Mouse (Mus musculus) embryonic facial prominence, embryonic 10.5 days (tissue): ENCODE data around the gene Pgm2. TPM values are rescaled to one million over a fixed set of nuclear protein-coding genes. Genes with fewer than 3 reads are reported as not detected.

ENCODE experiments used
- DNase-seq: peaks from one replicate; pipeline ENCODE4 v3.0.0-alpha.2; 2017; ENCODE audit warnings: low spot score
- H3K27ac ChIP-seq: fragments of 300-500 bp; sonication (generic); replicated peaks from 2 replicates; pipeline ENCODE4 v1.5.1; 2016; ENCODE audit warnings: mild to moderate bottlenecking
- H3K27me3 ChIP-seq: fragments of 300-500 bp; sonication (generic); replicated peaks from 2 replicates; pipeline ENCODE4 v1.6.1; 2016; ENCODE audit warnings: low read depth, mild to moderate bottlenecking; ENCODE audit not compliant: poor library complexity, severe bottlenecking
- H3K36me3 ChIP-seq: fragments of 300-500 bp; sonication (generic); replicated peaks from 2 replicates; pipeline ENCODE4 v1.6.1; 2016; ENCODE audit warnings: mild to moderate bottlenecking, moderate library complexity
- H3K4me1 ChIP-seq: fragments of 300-500 bp; sonication (generic); 2 replicates; pipeline ENCODE4 v1.6.1; 2016
- H3K4me3 ChIP-seq: fragments of 300-500 bp; sonication (generic); 2 replicates; pipeline ENCODE4 v1.5.1; 2016; ENCODE audit warnings: mild to moderate bottlenecking, moderate library complexity
- H3K9me3 ChIP-seq: fragments of 300-500 bp; sonication (generic); 2 replicates; pipeline ENCODE4 v1.6.1; 2016; ENCODE audit warnings: mild to moderate bottlenecking
- WGBS: fragments of 180-500 bp; shearing (Covaris S2); methylation state at CpG from one replicate; pipeline ENCODE4 v1.1.7; 2016; 5-methylcytosine and 5-hydroxymethylcytosine counted together
- polyA plus RNA-seq: library from polyadenylated mRNA; unstranded; fragments of >200 nt; fragmentation: Nextera tagmentation; extraction: Ambion mirVana; gene quantifications from 2 replicates; pipeline ENCODE4 v1.2.1, GENCODE M21; 2016

Pgm2 gene
- polyA plus RNA-seq, 1 experiment from 2014 or later, result 26.3 TPM

- H3K4me3 ChIP-seq, result no peak overlapping the region
- WGBS, result 92% methylated on average over 3 of the region's 3 CpGs
Observed at GRCm38 (mm10) chr5:64112360-64112759, 19.6 kb downstream of the Pgm2 start.

DNA sequence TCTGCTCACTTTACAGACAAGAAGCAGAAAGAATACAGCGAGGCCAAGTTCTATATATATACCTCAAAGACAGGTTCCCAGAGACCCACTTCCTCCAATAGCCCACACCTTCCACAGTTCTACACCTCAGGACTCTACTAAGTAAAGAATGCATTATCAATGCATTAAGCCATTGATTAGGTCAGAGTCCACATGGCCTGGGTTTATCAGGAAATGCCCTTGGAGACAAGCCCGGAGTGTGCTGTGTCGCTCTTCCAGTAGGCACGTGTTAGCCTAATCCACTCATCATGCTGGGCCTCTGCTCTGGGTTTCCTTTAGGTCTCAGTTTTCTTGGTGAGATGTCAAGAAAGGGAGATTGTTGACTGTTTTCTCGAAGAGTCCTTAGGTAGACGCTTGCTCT lies 21.5 kb downstream of the Pgm2 start:
- Histone ChIP-seq H3K27me3 (no peaks in the 10 kb centered on the region), H3K9me3 (peaks cover 9% of the 10 kb centered on the region; the same call in 1 of the 2 replicates), H3K4me3 (no peak overlapping the region), H3K27ac (no peak overlapping the region), H3K4me1 (no peaks in the 10 kb centered on the region), H3K36me3 (peaks cover 73% of the 10 kb centered on the region)
- DNase-seq, result no peak
- WGBS, result 96% methylated on average over 6 of the region's 6 CpGs

More at GRCm38 (mm10) chr5:64112360-64112759, 19.6 kb downstream of the Pgm2 start:
- no peaks in the 10 kb centered on the region for H3K4me1 ChIP-seq
- H3K36me3 ChIP-seq, result peaks cover 85% of the 10 kb centered on the region
- H3K27ac ChIP-seq, result no peak overlapping the region
- no peak for DNase-seq
- H3K9me3 ChIP-seq, result peaks cover 9% of the 10 kb centered on the region; the same call in 1 of the 2 replicates
- no peaks in the 10 kb centered on the region for H3K27me3 ChIP-seq

DNA sequence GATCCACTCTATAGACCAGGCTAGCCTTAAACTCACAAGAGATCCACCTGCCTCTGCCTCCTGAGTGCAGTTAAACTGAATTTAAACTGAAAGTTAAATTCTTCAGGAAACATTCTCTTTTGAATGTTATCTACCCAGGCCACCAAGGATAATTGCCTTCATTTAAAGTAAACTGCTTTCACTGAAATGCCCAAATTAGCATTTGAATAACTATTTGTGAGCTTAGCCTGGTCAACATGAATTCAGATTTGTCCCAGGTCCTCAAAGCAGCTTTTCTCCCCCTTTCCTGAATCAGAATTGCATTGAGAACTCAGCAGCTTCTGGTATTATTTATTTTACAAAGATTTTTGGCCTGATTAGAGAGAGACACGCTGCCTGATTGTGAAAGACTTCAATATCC lies 24.4 kb downstream of the Pgm2 start:
- Histone ChIP-seq H3K9me3 (peaks cover 9% of the 10 kb centered on the region; the same call in 1 of the 2 replicates), H3K36me3 (peaks cover 54% of the 10 kb centered on the region), H3K27me3 (no peaks in the 10 kb centered on the region), H3K4me1 (no peaks in the 10 kb centered on the region), H3K4me3 (no peak overlapping the region), H3K27ac (no peak overlapping the region)
- DNase-seq, result no peak
- 88% methylated on average over 1 of the region's 1 CpGs for WGBS

DNA sequence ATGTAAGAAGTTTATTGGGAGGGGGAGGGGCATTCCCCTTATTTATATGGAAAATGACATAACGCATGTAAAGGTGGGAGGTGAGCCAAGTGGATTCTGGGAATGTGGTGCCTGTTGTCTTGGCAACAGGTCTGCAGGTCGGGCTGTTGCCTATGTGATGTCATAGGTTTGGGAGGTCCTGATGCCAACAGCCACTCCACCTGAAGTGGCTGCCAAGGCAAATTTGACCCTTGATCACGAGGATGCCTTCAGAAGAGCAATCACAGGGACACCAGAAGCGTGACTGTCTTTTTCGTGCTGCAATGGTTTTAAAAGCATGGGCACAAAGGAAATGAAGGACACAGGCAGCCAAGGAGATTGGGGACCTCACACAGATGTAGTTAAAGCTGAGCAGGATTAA lies 33.0 kb downstream of the Pgm2 start:
- no peaks in the 10 kb centered on the region for H3K4me1 ChIP-seq
- H3K27me3 ChIP-seq, result no peaks in the 10 kb centered on the region
- no peak overlapping the region for H3K4me3 ChIP-seq
- 80% methylated on average over 5 of the region's 5 CpGs for WGBS
- H3K36me3 ChIP-seq, result peaks cover 25% of the 10 kb centered on the region
- H3K9me3 ChIP-seq, result no peaks in the 10 kb centered on the region
- DNase-seq, result no peak
- no peak overlapping the region for H3K27ac ChIP-seq

DNA sequence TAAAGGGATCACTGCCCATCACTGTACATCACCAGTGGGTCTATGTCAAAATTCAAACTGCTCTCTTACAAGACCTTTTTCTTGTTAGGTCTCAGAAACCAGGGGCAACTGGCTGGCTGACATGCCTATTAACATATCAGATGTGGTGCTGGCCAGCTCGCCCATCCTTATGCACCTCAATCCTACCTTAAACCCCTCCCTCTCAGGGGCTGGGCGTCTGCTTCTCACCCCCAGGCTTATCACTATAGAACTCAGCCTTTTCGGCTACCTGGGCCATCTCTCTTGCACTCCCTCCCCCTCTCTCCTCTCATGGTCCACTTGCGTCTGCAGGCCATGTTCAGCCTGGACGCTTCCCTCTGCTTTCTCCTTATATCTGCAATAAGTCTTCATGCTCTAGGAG lies 38.8 kb downstream of the Pgm2 start:
- 67% methylated on average over 5 of the region's 5 CpGs for WGBS

GRCm38 (mm10) chr5:64133901-64134300 lies 41.2 kb downstream of the Pgm2 start:
- Histone ChIP-seq H3K27me3 (no peaks in the 10 kb centered on the region), H3K27ac (no peak overlapping the region), H3K4me1 (no peaks in the 10 kb centered on the region), H3K36me3 (peaks cover 7% of the 10 kb centered on the region; the same call in 1 of the 2 replicates), H3K4me3 (no peak overlapping the region), H3K9me3 (no peaks in the 10 kb centered on the region)
- WGBS, result 85% methylated on average over 4 of the region's 4 CpGs
- DNase-seq, result no peak

More for the DNA sequence above, 38.8 kb downstream of the Pgm2 start:
- no peak for DNase-seq
- H3K4me1 ChIP-seq, result no peaks in the 10 kb centered on the region
- no peaks in the 10 kb centered on the region for H3K9me3 ChIP-seq
- H3K4me3 ChIP-seq, result no peak overlapping the region
- H3K27ac ChIP-seq, result no peak overlapping the region
- peaks cover 23% of the 10 kb centered on the region for H3K36me3 ChIP-seq
- H3K27me3 ChIP-seq, result no peaks in the 10 kb centered on the region

GRCm38 (mm10) chr5:64136325-64136724 lies 43.6 kb downstream of the Pgm2 start:
- 74% methylated on average over 5 of the region's 5 CpGs for WGBS
- H3K27ac ChIP-seq, result no peak overlapping the region
- H3K4me3 ChIP-seq, result no peak overlapping the region
- H3K9me3 ChIP-seq, result no peaks in the 10 kb centered on the region
- H3K4me1 ChIP-seq, result no peaks in the 10 kb centered on the region
- no peaks in the 10 kb centered on the region for H3K36me3 ChIP-seq
- no peak for DNase-seq
- H3K27me3 ChIP-seq, result no peaks in the 10 kb centered on the region

DNA sequence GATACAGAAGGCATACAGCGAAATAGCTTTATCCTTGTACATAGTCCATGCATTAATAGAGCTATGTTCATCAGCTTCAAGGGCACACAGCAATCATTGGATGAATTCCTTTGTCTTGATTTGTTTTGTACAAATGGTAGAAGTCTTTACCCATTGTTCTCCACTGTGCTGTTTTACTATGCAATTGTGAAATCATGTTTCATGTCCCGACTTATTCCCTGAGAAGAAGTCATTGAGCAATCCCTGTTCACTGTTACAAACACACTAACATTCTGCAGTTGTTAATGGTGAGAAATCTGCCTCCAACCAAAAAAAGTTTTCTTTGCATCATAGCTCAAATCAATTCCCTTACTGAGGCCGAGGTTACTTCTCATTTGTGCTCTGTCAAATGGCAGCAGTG lies 47.5 kb downstream of the Pgm2 start:
- Histone ChIP-seq H3K4me1 (0 out of 2 replicates have a peak, but pooled peaks cover 3% of the 10 kb centered on the region), H3K9me3 (no peaks in the 10 kb centered on the region), H3K36me3 (no peaks in the 10 kb centered on the region), H3K27me3 (no peaks in the 10 kb centered on the region), H3K4me3 (no peak overlapping the region), H3K27ac (no peak overlapping the region)
- 85% methylated on average over 3 of the region's 3 CpGs for whole genome bisulfite sequencing
- no peak for DNase-seq

DNA sequence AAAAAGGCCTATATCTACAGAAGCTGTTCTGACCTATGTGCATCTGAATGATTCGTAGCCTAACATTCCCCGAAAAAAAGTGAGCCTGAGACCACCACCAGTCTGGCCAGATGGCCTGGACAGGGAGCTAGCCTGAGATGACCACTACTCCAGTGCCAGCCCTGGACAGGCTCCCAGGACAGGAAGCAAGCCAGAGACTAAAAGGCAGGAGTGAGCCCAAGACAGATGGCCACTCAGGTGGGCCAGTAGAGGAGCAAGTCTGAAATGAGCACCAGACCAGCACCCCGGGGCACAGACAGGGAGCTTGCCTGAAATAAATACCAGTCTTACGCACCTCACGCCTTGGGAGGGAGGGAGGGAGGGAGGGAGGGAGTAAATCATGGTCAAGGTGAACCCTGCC lies 51.6 kb downstream of the Pgm2 start:
- no peak overlapping the region for H3K4me3 ChIP-seq
- peaks cover 8% of the 10 kb centered on the region for H3K4me1 ChIP-seq
- H3K27ac ChIP-seq, result no peak overlapping the region
- no peaks in the 10 kb centered on the region for H3K27me3 ChIP-seq
- DNase-seq, result no peak
- WGBS, result 82% methylated on average over 5 of the region's 5 CpGs
- H3K36me3 ChIP-seq, result no peaks in the 10 kb centered on the region
- H3K9me3 ChIP-seq, result no peaks in the 10 kb centered on the region

GRCm38 (mm10) chr5:64146384-64147005 lies 53.7 kb downstream of the Pgm2 start:
- Histone ChIP-seq H3K9me3 (no peaks in the 10 kb centered on the region), H3K4me1 (peaks cover 17% of the 10 kb centered on the region), H3K27me3 (peaks cover 12% of the 10 kb centered on the region), H3K27ac (no peak overlapping the region), H3K36me3 (no peaks in the 10 kb centered on the region), H3K4me3 (no peak overlapping the region)
- WGBS, result 81% methylated on average over 10 of the region's 10 CpGs
- DNase-seq, result no peak

- Histone ChIP-seq H3K9me3 (no peaks in the 10 kb centered on the region), H3K36me3 (no peaks in the 10 kb centered on the region), H3K4me3 (peak overlapping the region; percentile 25; the same call in 1 of the 2 replicates), H3K4me1 (peaks cover 20% of the 10 kb centered on the region), H3K27me3 (peaks cover 12% of the 10 kb centered on the region), H3K27ac (no peak overlapping the region; the same call in 1 of the 2 replicates)
- 29% methylated on average over 17 of the region's 17 CpGs for WGBS
- no peak for DNase-seq
Observed at GRCm38 (mm10) chr5:64149184-64150127, 56.7 kb downstream of the Pgm2 start.

DNA sequence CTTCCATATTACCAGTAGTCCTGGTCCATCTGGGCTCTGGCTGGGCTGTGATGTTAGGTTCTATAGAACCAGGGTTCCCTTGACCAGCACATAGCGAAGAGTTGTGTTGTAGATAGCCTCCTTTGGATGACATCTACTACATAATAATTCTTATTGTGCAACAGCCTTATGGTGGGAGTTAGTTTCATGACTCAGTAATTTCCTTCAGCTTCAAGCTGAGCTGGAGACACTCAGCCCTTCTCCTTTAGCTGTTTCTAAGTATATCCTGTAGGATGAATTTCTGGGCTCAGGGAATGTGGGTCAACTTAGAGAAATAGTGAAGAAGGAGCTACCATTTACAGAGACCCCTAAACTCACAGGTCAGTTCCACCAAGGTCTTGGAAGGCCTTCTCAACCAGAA lies 60.6 kb downstream of the Pgm2 start:
- no peaks in the 10 kb centered on the region for H3K36me3 ChIP-seq
- no peak overlapping the region for H3K4me3 ChIP-seq
- peaks cover 36% of the 10 kb centered on the region for H3K27me3 ChIP-seq
- H3K4me1 ChIP-seq, result peaks cover 34% of the 10 kb centered on the region
- H3K27ac ChIP-seq, result no peak overlapping the region
- 87% methylated on average over 1 of the region's 1 CpGs for WGBS
- DNase-seq, result no peak
- H3K9me3 ChIP-seq, result no peaks in the 10 kb centered on the region
